Mouse (Mus musculus): Measurements from ENCODE around the gene Gng11. TPM values are rescaled to one million over a fixed set of nuclear protein-coding genes. Genes with fewer than 3 reads are reported as not detected.

The Gng11 gene
- 27.5 and 44.1 TPM in 2 replicates for polyA plus RNA-seq (2011; ENCODE audit: insufficient read length, low read depth, missing spikeins)

GRCm38 (mm10) chr6:4003890-4004306 lies at the start of gene Gng11:
TSS of gene Gng11 (plus strand) at chr6:4003904.
- peak within 1 kb of the TSS; percentile 51 for H3K27ac ChIP-seq (ENCODE audit: insufficient read depth, low read length)
- peaks cover 5% of the 10 kb centered on the region; the same call in 1 of the 2 replicates for H3K4me1 ChIP-seq (ENCODE audit: control insufficient read depth, insufficient read depth, low read length)
- TF ChIP-seq CTCF (IDR thresholded peaks at IDR 0.05; ENCODE audit: borderline replicate concordance, insufficient read depth, low read length) (no peak), POLR2A (IDR thresholded peaks at IDR 0.05; ENCODE audit: low read depth, low read length) (peak; percentile 57)
- H3K4me3 ChIP-seq (ENCODE audit: insufficient read depth, low read length): peak within 1 kb of the TSS; percentile 78

DNA sequence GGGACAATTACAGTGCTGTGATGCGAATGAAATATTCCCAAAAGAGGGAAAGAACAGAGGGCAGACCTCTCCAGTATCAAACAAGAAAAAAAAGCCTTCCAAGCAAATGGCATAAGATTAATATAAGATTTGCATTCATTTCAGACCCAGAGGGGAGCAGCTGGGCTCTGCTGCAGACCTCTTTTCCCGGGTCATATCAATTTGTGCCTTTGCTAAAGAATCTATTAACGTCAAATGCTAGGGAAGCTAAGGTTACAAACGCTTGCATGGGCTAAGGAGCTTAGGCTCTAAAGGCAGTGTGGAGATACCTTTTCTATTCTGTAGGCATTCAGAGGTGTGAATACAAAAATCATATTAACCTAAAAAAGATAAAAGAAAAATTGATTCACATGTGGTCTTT lies 48.7 kb upstream of the Gng11 start:
- no peaks in the 10 kb centered on the region for H3K4me1 ChIP-seq (ENCODE audit: control insufficient read depth, insufficient read depth, low read length)
- TF ChIP-seq POLR2A (IDR thresholded peaks at IDR 0.05; ENCODE audit: low read depth, low read length) (no peak), CTCF (IDR thresholded peaks at IDR 0.05; ENCODE audit: borderline replicate concordance, insufficient read depth, low read length) (no peak)
- H3K27ac ChIP-seq (ENCODE audit: insufficient read depth, low read length): no peak overlapping the region
- H3K4me3 ChIP-seq (ENCODE audit: insufficient read depth, low read length): no peak overlapping the region

- Histone ChIP-seq H3K27ac (ENCODE audit: insufficient read depth, low read length) (no peak overlapping the region), H3K4me1 (ENCODE audit: control insufficient read depth, insufficient read depth, low read length) (peaks cover 3% of the 10 kb centered on the region; the same call in 1 of the 2 replicates), H3K4me3 (ENCODE audit: insufficient read depth, low read length) (no peak overlapping the region)
- no peak for TF ChIP-seq CTCF (IDR thresholded peaks at IDR 0.05; ENCODE audit: borderline replicate concordance, insufficient read depth, low read length)
- no peak for TF ChIP-seq POLR2A (IDR thresholded peaks at IDR 0.05; ENCODE audit: low read depth, low read length)
Measured at GRCm38 (mm10) chr6:3967676-3968626, 35.8 kb upstream of the Gng11 start.

DNA sequence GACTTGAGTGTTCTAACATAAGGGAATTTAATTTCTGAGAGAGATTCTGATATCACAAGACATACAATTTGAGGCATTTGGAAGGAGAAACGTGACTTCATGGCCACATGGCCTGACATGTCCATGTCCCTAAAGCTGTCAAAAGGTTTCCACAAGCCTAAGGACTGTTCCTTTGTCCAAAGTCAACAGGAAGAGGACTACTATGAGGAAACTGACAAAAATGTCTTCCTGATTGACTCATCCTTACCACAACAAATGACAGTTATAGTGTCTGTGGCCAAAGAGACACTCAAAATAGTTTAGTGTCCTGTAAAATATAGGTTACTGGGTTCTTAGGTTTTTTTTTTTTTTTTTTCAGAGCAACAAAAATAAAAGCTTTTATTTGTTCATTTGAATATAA lies 30.0 kb upstream of the Gng11 start:
- H3K4me3 ChIP-seq (ENCODE audit: insufficient read depth, low read length): no peak overlapping the region
- TF ChIP-seq POLR2A (IDR thresholded peaks at IDR 0.05; ENCODE audit: low read depth, low read length) (no peak), CTCF (IDR thresholded peaks at IDR 0.05; ENCODE audit: borderline replicate concordance, insufficient read depth, low read length) (no peak)
- H3K4me1 ChIP-seq (ENCODE audit: control insufficient read depth, insufficient read depth, low read length): no peaks in the 10 kb centered on the region; the same call in none of the 2 replicates
- no peak overlapping the region for H3K27ac ChIP-seq (ENCODE audit: insufficient read depth, low read length)

DNA sequence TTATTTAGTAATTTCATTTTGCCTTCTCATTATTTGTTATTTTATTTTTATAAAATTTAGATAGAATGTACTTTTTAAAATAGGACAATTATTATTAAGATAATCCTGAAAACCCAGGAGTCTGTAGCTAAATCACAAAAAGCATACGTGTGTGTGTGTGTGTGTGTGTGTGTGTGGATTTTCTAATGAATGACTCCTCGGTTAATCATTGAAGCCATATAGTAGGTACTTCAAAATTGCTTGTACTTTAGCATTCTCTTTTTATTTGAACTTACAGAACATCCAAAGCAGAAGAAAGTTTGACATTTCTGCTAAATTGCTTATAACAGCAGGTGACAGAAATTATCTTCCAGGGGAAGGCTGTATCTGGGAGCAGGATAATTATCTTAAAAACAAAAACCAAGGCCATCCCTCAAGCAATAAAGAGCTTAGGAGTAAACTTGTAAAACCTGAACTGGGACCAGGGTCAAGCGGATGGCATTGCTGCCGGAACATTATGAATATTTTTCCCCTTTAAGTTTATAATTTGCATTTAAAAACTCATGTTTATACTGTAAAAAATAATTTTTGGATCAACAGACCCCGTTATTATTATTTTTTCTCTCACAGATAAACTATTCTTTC lies 20.9 kb upstream of the Gng11 start:
- H3K4me3 ChIP-seq (ENCODE audit: insufficient read depth, low read length): no peak overlapping the region
- TF ChIP-seq CTCF (IDR thresholded peaks at IDR 0.05; ENCODE audit: borderline replicate concordance, insufficient read depth, low read length): no peak
- no peak for TF ChIP-seq POLR2A (IDR thresholded peaks at IDR 0.05; ENCODE audit: low read depth, low read length)
- no peak overlapping the region for H3K27ac ChIP-seq (ENCODE audit: insufficient read depth, low read length)
- H3K4me1 ChIP-seq (ENCODE audit: control insufficient read depth, insufficient read depth, low read length): no peaks in the 10 kb centered on the region

DNA sequence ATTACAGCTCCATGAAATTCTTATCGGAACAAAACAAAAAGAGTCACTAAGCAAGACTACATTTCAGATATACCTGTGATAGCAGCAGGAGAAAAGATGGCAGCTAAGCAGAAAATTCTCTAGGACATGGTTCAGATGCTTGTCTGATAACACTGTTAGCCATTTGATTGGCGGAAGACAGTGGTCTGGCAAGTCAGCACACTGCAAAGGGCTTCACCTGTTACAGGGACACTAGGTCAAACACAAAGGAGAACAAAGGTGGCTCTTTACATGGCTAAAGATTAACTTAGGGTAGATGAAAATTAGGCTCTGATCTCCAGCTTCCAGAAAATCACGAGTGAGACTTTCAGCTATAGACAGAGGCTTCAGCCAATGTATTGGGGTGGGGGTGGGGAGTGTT lies 15.0 kb upstream of the Gng11 start, which contains the start of gene Tfpi2:
Gene Tfpi2 (minus strand): TSS at position 170 of the 400 bp plus-strand sequence.
- TF ChIP-seq CTCF (IDR thresholded peaks at IDR 0.05; ENCODE audit: borderline replicate concordance, insufficient read depth, low read length): no peak
- Histone ChIP-seq H3K27ac (ENCODE audit: insufficient read depth, low read length) (no peak within 1 kb of the TSS), H3K4me3 (ENCODE audit: insufficient read depth, low read length) (no peak within 1 kb of the TSS), H3K4me1 (ENCODE audit: control insufficient read depth, insufficient read depth, low read length) (no peaks in the 10 kb centered on the region)

GRCm38 (mm10) chr6:3993492-3993891 lies 10.2 kb upstream of the Gng11 start, which contains the start of gene Gngt1:
TSS of gene Gngt1 (plus strand) at chr6:3993792.
- no peaks in the 10 kb centered on the region for H3K4me1 ChIP-seq (ENCODE audit: control insufficient read depth, insufficient read depth, low read length)
- no peak within 1 kb of the TSS for H3K27ac ChIP-seq (ENCODE audit: insufficient read depth, low read length)
- TF ChIP-seq POLR2A (IDR thresholded peaks at IDR 0.05; ENCODE audit: low read depth, low read length) (no peak), CTCF (IDR thresholded peaks at IDR 0.05; ENCODE audit: borderline replicate concordance, insufficient read depth, low read length) (no peak)
- no peak within 1 kb of the TSS for H3K4me3 ChIP-seq (ENCODE audit: insufficient read depth, low read length)

DNA sequence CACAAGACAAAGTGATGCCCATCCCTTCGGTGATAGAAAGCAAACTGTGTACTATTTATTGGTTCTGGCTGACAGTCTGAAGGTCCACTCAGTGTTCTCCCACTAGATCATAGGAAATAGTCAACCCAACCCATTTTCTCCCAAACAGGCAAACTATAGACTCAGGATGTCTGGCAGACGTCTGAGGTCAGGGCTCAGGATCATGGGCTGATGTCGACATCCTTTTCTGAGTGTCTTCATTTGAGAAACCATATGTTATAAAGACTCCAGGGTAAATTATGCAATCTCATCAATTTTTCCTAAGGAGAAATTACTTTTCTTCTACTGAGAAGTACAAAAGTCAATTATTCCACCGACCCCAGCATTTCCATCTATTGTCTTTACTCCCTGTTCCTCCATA lies 5.6 kb upstream of the Gng11 start:
- TF ChIP-seq POLR2A (IDR thresholded peaks at IDR 0.05; ENCODE audit: low read depth, low read length) (no peak), CTCF (IDR thresholded peaks at IDR 0.05; ENCODE audit: borderline replicate concordance, insufficient read depth, low read length) (no peak)
- Histone ChIP-seq H3K4me3 (ENCODE audit: insufficient read depth, low read length) (no peak overlapping the region), H3K4me1 (ENCODE audit: control insufficient read depth, insufficient read depth, low read length) (peaks cover 3% of the 10 kb centered on the region; the same call in 1 of the 2 replicates)

GRCm38 (mm10) chr6:3999296-3999695 lies 4.4 kb upstream of the Gng11 start:
- Histone ChIP-seq H3K4me3 (ENCODE audit: insufficient read depth, low read length) (no peak overlapping the region), H3K4me1 (ENCODE audit: control insufficient read depth, insufficient read depth, low read length) (peaks cover 5% of the 10 kb centered on the region; the same call in 1 of the 2 replicates), H3K27ac (ENCODE audit: insufficient read depth, low read length) (no peak overlapping the region)
- TF ChIP-seq CTCF (IDR thresholded peaks at IDR 0.05; ENCODE audit: borderline replicate concordance, insufficient read depth, low read length) (no peak), POLR2A (IDR thresholded peaks at IDR 0.05; ENCODE audit: low read depth, low read length) (no peak)

More for the DNA sequence above, 5.6 kb upstream of the Gng11 start:
- H3K27ac ChIP-seq (ENCODE audit: insufficient read depth, low read length): no peak overlapping the region

Data from embryonic fibroblast, embryonic 13.5 days (primary cell).